Mouse (Mus musculus): ENCODE results near the gene Kcnv2.

GRCm38 (mm10) chr19:27328166-27328565 lies 5.8 kb downstream of the Kcnv2 start:
- TF ChIP-seq CTCF (IDR thresholded peaks at IDR 0.05; ENCODE audit: low read depth, low read length) (no peak), GATA1 (IDR thresholded peaks at IDR 0.05; ENCODE audit: borderline replicate concordance, low read length) (no peak)

All from G1E (cell line).